Mouse (Mus musculus): ENCODE data around the gene Gm10490. TPM values are rescaled to one million over a fixed set of nuclear protein-coding genes. Genes with fewer than 3 reads are reported as not detected.
"Not testable (repeated sequence)": the region's sequence is repeated elsewhere in the genome, so short reads cannot be mapped to it uniquely, and the experiment has no call there.

The Gm10490 gene
- 1.2 TPM in 1 of 2 replicates, not detected in the other for total RNA-seq (2017)

DNA sequence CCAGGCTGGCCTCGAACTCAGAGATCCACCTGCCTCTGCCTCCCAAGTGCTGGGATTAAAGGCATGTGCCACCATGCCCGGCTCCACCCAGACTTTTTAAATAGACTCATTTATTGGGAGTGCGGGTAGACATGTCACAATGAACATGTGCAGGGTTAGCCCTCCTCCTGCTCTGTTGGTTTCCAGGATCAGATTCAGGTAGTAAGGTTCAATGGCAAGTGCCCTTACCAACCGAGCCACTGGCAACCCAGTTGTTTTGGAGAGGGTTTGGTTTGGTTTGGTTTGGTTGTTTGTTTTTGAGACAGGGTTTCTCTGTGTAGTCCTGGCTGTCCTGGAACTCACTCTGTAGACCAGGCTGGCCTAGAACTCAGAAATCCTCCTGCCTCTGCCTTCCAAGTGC is at the start of gene Gm10490:
TSS of gene Gm10490 (plus strand) at position 301 of the 400 bp plus-strand sequence.
- not testable (repeated sequence) for ATAC-seq (replicated peaks in 1 of 2; ENCODE audit: insufficient read depth in 1 of 2, low FRiP score in 2 of 2, low TSS enrichment in 1 of 2, low read depth in 1 of 2, poor library complexity in 2 of 2, severe bottlenecking in 2 of 2)

DNA sequence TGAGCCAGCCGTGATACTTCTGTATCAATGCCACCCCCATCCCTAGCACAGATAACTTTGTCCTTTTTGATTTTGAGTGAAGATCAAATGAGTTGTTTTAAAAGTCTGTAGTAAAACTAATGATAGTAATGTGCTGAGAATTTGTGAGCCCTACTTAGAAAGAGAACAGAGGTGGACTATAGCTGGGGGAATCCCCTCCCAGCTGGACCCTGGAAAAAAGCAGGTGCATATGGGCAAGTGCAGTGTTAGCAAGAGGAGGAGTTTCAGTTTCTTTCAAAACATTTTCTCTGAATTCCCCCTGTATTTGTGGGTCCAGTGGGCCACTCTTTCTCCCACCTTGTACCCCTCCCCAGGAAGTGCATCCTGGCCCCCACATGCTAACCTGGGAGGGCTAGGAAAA is 46.2 kb upstream of the Gm10490 start:
- no peak for ATAC-seq (replicated peaks in 1 of 2; ENCODE audit: insufficient read depth in 1 of 2, low FRiP score in 2 of 2, low TSS enrichment in 1 of 2, low read depth in 1 of 2, poor library complexity in 2 of 2, severe bottlenecking in 2 of 2)

DNA sequence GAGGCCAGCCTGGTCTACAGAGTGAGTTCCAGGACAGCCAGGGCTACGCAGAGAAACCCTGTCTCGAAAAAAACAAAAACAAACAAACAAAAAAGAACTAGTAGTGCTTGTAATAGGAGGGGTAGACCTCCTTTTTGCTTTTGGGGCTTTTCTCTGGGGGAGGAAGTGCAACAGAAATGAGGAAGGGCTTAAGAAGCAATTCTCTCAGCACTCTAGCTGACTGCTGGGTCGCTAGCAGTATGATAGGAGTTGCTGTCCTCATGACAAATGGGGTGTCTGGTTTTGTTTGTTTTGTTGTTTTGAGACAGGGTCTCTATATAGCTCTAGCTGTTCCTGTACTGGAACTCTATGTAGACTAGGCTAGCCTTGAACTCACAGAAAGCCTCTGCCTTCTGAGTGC is 44.8 kb upstream of the Gm10490 start:
- ATAC-seq (replicated peaks in 1 of 2; ENCODE audit: insufficient read depth in 1 of 2, low FRiP score in 2 of 2, low TSS enrichment in 1 of 2, low read depth in 1 of 2, poor library complexity in 2 of 2, severe bottlenecking in 2 of 2) = 0 out of 4 replicates have a peak, but pooled peaks of 1 of the 2 experiments have one; percentile 25

DNA sequence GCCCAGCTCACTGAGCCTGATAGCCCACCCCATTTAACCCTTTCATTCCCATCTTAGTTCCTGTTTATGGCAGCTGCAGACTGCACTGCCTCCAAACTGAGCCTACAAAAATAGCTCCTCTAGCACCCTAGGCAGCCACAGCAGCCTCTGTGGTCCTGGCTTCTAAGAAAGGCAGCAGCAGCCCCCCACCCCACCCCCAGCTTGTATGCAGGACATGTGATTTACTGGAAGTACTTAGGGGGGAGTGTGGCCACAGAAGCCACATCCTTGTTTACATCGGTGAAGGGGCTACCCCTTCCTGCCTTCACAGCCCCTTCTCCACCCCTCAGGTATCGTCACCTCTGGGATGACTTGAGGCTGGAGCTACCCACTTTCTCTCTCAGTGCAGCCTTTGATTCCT is 44.0 kb upstream of the Gm10490 start:
- ATAC-seq (replicated peaks in 1 of 2; ENCODE audit: insufficient read depth in 1 of 2, low FRiP score in 2 of 2, low TSS enrichment in 1 of 2, low read depth in 1 of 2, poor library complexity in 2 of 2, severe bottlenecking in 2 of 2) = peak; percentile 82 to 84

DNA sequence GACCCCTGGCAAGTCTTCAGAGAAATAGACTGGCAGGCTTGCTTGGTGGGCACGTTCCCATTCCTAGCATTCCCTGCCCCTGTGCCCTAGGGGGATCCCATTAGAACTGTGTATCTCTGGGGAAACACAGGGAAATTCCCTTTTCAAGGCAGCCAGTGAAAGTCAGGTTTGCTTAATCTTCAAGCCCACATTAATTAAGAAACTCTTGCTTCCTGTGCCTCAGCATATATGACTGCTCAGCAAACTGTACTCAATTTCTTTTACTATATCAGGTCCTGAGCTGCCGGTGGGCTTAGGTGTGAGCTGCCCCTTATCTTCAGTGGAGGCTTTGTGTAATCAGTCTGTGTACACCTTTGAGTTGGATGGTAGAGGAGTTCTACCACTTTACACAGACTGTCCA is 43.6 kb upstream of the Gm10490 start:
- peak in 1 of 2 experiments; percentile 17; a peak in 1 of 4 replicates for ATAC-seq (replicated peaks in 1 of 2; ENCODE audit: insufficient read depth in 1 of 2, low FRiP score in 2 of 2, low TSS enrichment in 1 of 2, low read depth in 1 of 2, poor library complexity in 2 of 2, severe bottlenecking in 2 of 2)

DNA sequence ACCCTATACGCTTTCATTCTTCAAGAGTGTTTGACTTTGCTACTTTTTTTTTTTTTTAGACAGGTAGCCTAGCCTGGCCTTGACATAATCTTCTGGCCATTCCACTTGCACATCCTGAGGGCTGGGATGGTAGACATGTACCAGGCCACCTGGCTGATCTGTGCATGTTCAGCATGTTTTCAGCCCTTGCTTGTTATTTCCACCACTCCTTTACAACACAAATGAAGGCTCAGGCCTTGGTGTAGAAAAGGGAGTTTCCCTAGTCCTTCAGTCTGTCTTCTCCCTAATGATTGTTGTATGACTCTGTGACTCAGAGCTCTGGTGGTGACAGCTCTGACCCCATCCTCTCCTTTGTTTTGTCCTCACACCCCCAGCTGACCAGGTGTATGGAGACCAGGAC is 42.2 kb upstream of the Gm10490 start:
- no peak for ATAC-seq (replicated peaks in 1 of 2; ENCODE audit: insufficient read depth in 1 of 2, low FRiP score in 2 of 2, low TSS enrichment in 1 of 2, low read depth in 1 of 2, poor library complexity in 2 of 2, severe bottlenecking in 2 of 2)

DNA sequence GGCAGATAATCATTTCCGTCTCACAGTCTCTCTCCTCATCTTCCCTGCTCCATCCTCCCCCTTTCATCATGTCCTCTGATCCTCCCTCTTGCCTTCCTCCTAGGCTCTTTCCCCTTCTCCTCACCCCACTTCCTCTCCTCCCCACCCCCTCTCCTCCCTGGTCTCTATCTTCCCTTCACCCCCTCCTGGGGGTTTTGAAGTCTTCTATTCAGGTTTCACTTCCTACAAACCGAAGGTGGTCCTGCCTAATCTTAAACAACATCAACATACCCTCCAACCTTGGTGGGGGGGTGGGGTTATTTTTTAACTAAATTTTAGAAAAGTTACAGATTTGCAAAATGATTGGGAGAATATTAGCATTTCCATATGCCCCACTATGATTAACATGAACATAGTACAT is 40.8 kb upstream of the Gm10490 start:
- ATAC-seq (replicated peaks in 1 of 2; ENCODE audit: insufficient read depth in 1 of 2, low FRiP score in 2 of 2, low TSS enrichment in 1 of 2, low read depth in 1 of 2, poor library complexity in 2 of 2, severe bottlenecking in 2 of 2) = no peak

DNA sequence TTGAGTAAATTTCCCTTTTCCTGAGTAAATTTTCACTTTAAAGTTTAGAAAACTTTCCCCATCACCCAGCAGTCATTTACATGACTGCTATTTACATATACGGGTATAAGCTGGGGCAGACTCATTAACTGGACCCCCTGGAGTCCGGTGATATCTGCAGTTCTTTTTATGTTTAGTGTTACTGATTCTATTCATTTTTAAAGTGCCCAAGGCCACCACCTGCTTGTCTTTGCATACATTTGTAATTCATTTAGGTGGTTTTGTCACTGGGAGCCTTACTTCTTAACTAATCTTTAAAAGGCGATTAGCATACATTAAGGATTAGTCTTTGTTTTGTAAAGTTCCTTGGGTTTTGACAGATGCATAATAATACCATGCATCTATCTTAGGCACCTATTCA is 39.5 kb upstream of the Gm10490 start:
- no peak for ATAC-seq (replicated peaks in 1 of 2; ENCODE audit: insufficient read depth in 1 of 2, low FRiP score in 2 of 2, low TSS enrichment in 1 of 2, low read depth in 1 of 2, poor library complexity in 2 of 2, severe bottlenecking in 2 of 2)

DNA sequence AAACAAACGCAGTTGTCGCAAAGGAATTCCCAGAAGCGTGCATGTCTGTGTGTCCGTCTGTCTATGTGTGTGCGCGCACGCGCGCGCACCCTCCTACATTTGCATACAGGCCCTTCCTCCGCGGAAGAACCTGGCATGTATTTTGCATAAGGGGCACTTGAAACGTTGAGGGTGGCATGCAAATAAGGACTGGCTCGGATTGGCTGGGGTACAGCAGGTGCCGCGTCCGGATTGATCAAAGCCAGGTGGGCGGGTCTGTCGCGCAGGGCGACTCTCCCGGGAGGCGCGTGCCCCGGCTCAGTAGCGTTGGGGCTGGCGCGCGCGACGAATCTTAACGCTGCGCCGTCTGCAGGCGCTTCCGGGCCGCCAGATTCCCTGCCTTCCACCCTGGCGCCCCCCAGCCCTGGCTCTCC is 31.3 kb upstream of the Gm10490 start, which contains the start of gene Pim2:
TSS of gene Pim2 (plus strand) at position 256 of the 413 bp plus-strand sequence.
- ATAC-seq (replicated peaks in 1 of 2; ENCODE audit: insufficient read depth in 1 of 2, low FRiP score in 2 of 2, low TSS enrichment in 1 of 2, low read depth in 1 of 2, poor library complexity in 2 of 2, severe bottlenecking in 2 of 2) = peak; percentile 88 to 94

DNA sequence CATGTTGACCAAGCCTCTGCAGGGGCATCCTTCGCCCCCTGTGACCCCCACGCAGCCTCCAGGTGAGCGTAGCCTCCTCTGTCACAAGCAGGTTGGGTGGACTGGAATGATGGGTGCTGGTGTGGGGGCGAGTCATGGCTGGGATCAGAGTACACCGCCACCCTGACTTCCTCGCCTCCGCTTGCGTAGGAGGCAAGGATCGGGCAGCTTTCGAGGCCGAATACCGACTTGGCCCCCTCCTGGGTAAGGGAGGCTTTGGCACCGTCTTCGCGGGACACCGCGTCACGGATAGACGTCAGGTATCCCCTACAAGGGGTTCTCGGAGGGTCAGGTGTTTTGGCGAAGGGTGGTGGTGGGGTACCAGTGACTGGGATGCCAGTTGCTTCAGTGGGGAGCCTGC is 30.8 kb upstream of the Gm10490 start:
- ATAC-seq (replicated peaks in 1 of 2; ENCODE audit: insufficient read depth in 1 of 2, low FRiP score in 2 of 2, low TSS enrichment in 1 of 2, low read depth in 1 of 2, poor library complexity in 2 of 2, severe bottlenecking in 2 of 2) = no peak

DNA sequence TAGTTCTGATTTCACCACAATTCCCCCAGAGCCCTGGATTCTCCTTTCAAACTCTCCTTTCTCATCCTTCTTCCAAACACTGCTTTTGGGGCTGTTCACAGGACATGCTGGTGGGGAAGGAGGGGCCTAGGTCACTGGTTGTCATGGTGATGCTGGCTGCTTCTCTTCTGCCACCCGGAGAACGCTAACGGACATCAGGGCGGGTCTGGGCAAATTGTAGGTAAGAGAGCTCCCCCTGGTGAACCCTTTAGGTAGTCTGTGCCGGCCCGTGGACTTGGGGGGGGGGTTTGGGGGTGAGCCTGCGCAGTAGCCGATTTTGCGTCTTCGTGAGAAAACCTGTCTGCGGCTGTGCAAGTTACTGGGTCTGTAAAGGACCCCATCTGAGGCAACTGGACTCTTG is 29.5 kb upstream of the Gm10490 start:
- ATAC-seq (replicated peaks in 1 of 2; ENCODE audit: insufficient read depth in 1 of 2, low FRiP score in 2 of 2, low TSS enrichment in 1 of 2, low read depth in 1 of 2, poor library complexity in 2 of 2, severe bottlenecking in 2 of 2) = peak; percentile 59 to 61

DNA sequence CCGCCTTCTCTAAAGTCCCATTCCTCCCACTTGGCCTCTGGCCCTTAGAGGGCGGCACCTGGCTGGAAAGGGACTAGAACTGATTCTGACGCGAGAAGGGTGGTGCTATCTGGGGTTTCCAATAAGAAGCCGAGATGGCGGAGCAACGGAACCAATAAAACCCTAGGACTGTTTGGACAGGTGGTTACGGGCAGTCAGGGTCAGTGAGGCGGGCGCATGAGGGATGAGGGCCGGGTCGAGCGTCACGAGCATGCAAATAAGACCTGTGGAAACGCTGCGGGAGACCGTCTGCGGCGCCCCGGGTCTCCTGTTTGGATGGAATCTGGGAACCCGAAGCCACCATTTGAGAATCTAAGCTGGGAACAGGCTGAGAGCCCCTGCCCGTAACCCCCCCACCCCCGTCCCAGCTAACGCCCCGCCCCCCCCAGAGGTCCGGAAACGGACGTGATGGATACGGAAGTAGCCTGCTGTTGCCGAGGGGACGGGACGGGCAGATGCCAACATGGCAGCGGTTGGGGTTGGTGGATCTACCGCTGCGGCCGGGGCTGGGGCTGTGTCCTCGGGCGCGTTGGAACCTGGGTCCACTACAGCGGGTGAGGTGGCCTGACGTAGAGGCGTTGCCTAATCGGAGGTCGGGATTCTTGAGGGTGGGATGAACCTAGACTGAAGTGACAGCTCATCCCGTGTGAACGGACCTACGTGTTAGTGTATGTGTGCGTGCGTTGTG is 25.3 kb upstream of the Gm10490 start, which contains the start of gene Slc35a2:
TSS of gene Slc35a2 (plus strand) at position 188 of the 727 bp plus-strand sequence.
- ATAC-seq (replicated peaks in 1 of 2; ENCODE audit: insufficient read depth in 1 of 2, low FRiP score in 2 of 2, low TSS enrichment in 1 of 2, low read depth in 1 of 2, poor library complexity in 2 of 2, severe bottlenecking in 2 of 2) = peak; percentile 89 to 95

DNA sequence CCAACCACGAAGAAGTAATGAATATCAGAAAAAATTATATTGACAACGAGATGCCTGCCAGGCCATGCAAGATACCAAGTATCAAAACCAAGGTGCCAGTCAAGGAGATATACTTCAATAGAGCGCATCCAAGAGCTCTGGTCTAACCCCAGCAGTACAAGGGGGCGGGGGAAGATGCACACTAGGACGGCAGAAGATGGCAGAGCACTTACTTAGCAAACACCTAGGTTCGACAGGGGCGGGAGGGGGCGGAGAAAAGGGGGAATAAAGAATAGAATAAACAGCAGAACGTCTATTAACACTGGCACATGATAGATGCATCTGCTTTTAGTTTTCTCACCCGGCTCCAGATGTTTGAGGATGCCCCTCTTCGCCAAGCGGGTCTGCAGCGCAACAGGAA is 11.1 kb upstream of the Gm10490 start:
- no peak for ATAC-seq (replicated peaks in 1 of 2; ENCODE audit: insufficient read depth in 1 of 2, low FRiP score in 2 of 2, low TSS enrichment in 1 of 2, low read depth in 1 of 2, poor library complexity in 2 of 2, severe bottlenecking in 2 of 2)

DNA sequence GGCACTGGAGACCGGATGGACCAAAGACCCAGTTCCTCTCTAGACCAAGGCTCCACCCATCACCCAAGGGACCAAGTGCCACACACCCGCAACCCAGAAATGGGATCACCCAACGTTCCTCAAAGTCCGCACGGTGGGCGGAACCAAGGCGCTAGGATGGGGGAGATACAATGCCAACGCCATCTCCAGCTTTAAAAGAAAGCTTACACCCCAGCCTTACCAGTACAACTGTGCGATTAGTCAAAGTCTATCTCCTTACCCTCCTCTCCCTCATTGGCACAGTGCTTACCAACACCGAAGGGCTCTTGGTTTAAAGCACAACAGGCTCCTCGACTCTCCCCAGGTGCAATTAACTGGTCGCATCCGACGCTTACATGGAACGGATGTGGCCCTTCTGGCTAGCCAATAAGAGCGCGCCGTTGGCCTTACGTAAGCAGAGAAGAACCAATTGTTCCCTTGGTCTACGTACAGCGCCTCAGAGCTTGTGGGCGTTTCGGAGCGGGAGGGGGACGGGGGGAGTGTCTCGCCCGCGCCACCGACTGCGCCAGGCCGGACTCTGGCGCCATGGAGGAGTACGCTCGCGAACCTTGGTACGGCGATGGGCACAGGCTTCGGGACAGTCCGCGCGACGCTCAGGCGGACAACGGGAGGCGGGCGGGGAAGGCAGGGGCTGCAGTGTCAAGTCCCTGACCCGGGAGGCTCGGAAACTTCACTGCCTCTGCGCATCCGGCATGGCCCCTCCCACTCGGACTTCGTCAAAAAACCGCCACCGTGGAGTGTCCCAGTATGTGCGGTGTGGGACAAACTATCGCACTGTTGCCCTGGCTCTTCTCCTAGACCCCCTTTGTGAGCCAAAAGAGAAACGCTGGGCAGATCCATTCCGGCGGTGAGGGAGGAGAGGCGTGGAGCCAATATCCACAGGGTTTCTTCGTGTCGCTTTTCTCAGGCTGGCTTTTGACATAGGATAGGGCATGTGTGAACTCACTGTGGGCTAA is 10.2 kb upstream of the Gm10490 start, which contains the start of the genes Pqbp1 and Timm17b:
TSS of gene Pqbp1 (minus strand) at position 390 of the 995 bp plus-strand sequence.
TSS of gene Timm17b (plus strand) at position 478 of the 995 bp plus-strand sequence.
- ATAC-seq (replicated peaks in 1 of 2; ENCODE audit: insufficient read depth in 1 of 2, low FRiP score in 2 of 2, low TSS enrichment in 1 of 2, low read depth in 1 of 2, poor library complexity in 2 of 2, severe bottlenecking in 2 of 2) = peak; percentile 97 to 98

DNA sequence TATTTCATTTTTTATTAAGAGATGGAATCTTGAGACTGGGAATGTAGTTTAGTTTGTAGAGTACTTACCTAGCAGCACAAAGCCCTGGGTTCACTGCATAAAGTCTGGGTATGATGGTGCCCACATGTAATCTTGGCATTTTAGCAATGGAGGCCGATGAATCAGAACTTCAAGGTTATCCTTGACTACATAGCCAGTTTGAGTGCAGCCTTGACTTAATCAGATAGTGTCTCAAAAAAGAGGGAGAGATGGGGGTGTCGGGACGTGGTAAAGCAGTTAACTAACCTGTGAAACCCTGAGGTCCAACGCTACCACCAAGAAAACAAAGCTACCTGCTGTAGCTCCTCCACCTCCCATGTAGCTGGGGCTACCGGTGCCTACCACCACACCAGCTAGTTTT is 4.9 kb upstream of the Gm10490 start:
- no peak for ATAC-seq (replicated peaks in 1 of 2; ENCODE audit: insufficient read depth in 1 of 2, low FRiP score in 2 of 2, low TSS enrichment in 1 of 2, low read depth in 1 of 2, poor library complexity in 2 of 2, severe bottlenecking in 2 of 2)

DNA sequence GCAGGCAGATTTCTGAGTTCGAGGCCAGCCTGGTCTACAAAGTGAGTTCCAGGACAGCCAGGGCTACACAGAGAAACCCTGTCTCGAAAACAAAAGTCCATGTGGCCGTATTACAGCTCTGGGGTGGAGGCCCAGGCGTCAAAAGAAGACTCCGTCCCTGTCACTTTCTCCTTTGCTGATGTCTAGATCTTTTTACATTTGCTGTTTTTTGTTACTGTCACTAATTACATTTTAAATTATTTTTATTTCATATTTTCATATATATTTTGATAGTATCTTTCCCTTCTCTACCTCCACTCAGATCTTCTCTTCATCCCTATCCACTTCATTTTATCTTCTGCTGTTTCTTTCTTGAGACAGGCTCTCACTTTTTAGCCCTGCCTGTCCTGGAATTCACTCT is 1.6 kb upstream of the Gm10490 start, which contains the start of gene Gm10491:
TSS of gene Gm10491 (minus strand) at position 101 of the 400 bp plus-strand sequence.
- no peak for ATAC-seq (replicated peaks in 1 of 2; ENCODE audit: insufficient read depth in 1 of 2, low FRiP score in 2 of 2, low TSS enrichment in 1 of 2, low read depth in 1 of 2, poor library complexity in 2 of 2, severe bottlenecking in 2 of 2)

DNA sequence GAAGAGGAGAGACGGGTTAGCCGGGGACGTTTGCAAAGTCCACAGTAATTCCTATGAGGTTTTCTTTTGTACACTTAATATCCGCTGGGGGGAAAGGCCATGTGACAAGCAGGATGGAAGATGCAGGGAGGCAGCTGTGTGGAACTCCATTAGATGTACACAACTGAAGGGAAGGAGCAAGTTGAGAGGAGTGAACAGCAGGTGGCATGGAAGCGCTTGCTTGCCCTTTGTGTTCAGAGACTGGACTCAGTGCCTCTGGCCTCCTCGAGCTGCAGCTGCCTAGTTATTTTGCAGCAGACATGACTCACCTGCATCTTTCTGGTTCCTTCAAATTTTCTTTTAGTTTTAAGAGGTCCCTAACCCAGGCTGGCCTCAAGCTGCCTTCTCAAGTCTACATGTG is 1.1 kb downstream of the Gm10490 start:
- no peak for ATAC-seq (replicated peaks in 1 of 2; ENCODE audit: insufficient read depth in 1 of 2, low FRiP score in 2 of 2, low TSS enrichment in 1 of 2, low read depth in 1 of 2, poor library complexity in 2 of 2, severe bottlenecking in 2 of 2)

DNA sequence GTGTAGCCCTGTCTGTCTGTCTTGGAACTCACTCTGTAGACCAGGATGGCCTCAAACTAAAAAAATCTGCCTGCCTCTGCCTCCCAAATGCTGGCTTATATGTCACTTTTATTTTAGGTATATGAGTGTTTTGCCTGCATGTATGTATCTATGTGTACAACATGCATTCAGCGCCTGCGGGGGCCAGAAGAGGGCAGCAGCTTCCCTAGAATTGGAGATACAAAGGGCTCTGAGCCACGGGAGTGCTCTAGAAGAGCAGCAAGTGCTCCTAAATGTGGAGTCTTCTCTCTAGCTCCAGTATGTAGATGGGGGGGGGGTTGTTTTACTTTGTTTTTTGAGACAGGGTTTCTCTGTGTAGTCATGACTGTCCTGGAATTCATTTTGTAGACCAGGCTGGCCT is 6.3 kb downstream of the Gm10490 start:
- ATAC-seq (replicated peaks in 1 of 2; ENCODE audit: insufficient read depth in 1 of 2, low FRiP score in 2 of 2, low TSS enrichment in 1 of 2, low read depth in 1 of 2, poor library complexity in 2 of 2, severe bottlenecking in 2 of 2) = peak; percentile 59 to 77; a peak in 3 of 4 replicates

All from hematopoietic stem cell, adult 5-6 weeks (primary cell).